Mouse (Mus musculus): ENCODE measurements at regions not wholly inside any gene's neighbourhood (a gene's known extent, or its start where the extent isn't known, plus 50 kb on each side); places are given as distances from the start of the nearest gene placed in this dataset.

GRCm38 (mm10) chr17:93067850-93068249, 131.0 kb upstream of the Adcyap1 start:
- peak; percentile 8 for DNase-seq

DNA sequence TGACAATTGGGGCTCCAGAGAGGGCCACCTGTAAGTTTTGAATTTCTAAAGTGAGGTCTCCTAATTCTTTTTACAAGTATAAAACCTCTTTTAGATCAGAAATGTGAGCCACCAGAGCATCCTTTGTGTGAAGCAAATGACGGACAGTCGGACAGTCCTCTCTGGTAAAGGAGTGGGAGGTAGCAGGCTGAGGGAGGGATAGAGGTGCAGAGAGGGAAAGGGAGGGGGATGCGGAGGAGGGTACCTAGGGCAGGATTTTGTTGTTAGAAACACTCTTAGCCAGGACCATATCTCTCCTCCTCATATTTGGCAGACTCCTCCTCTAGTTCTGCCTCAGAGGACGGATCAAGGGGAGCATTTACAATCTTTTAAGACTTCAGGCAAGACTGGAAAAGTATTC, 130.3 kb upstream of the Adcyap1 start:
- DNase-seq = no peak

DNA sequence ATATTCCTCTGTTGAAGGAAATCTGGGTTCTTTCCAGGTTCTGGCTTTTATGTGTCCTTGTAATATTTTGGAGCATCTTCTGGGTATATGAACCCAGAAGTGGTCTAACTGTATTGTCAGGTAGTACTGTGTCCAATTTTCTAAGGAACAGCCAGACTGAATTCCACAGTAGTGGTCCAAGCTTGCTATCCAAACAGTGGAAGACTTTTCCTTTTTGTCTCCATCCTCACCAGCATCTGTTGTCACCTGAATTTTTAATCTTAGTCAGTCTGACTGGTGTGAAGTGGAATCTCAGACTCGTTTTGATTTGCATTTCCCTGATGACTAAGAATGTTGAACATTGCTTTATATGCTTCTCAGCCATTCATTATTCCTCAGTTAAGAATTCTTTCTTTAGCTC, 114.8 kb upstream of the Adcyap1 start:
- DNase-seq = no peak

- DNase-seq = peak; percentile 65
Measured at GRCm38 (mm10) chr17:93104516-93104915, 94.3 kb upstream of the Adcyap1 start.

DNA sequence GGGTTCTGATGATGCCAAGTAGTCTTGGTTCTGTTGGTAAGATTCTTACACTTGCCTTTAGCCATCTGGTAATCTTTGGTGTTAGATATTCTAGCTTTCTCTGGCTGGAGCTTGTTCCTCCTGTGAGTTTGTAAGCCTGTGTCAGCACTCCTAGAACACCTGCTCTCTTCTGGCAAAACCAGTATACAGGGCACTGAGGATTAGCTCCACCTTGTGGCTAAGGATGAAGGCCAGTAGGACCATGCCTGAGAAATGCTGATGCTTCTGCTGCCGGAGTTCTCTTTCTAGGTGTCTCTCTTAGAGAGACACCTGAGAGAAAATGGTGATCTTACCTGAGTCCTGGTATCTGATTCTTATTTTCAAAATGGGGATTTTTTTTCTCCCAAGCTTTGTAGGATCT, 58.8 kb upstream of the Adcyap1 start:
- peak; percentile 12 for DNase-seq

- peak; percentile 35 for DNase-seq
Measured at GRCm38 (mm10) chr17:93141125-93141524, 57.7 kb upstream of the Adcyap1 start.

Data from layer of hippocampus, adult 9-11 months (tissue).